Mouse (Mus musculus) MN1 (cell line): ENCODE results near the gene Fam102a.
"Not testable (repeated sequence)": the region's sequence is repeated elsewhere in the genome, so short reads cannot be mapped to it uniquely, and the experiment has no call there.

Experiments used
- DNase-seq: peaks from one replicate; pipeline ENCODE4 v3.0.0-alpha.2; 2016; ENCODE audit warnings: low spot score

The Fam102a gene

GRCm38 (mm10) chr2:32534733-32535471, at the start of gene Fam102a:
Gene Fam102a (plus strand): TSS chr2:32535332.
- DNase-seq: peak; percentile 98

- DNase-seq: no peak
Measured at GRCm38 (mm10) chr2:32485751-32486150, 49.4 kb upstream of the Fam102a start.

GRCm38 (mm10) chr2:32486155-32486554, 49.0 kb upstream of the Fam102a start:
- no peak for DNase-seq

GRCm38 (mm10) chr2:32487124-32487623, 48.0 kb upstream of the Fam102a start:
- peak; percentile 90 for DNase-seq

GRCm38 (mm10) chr2:32488679-32489078, 46.5 kb upstream of the Fam102a start:
- DNase-seq: peak; percentile 93

GRCm38 (mm10) chr2:32490730-32491129, 44.4 kb upstream of the Fam102a start:
- DNase-seq: not testable (repeated sequence)

GRCm38 (mm10) chr2:32492661-32493060, 42.5 kb upstream of the Fam102a start:
- DNase-seq: no peak

GRCm38 (mm10) chr2:32493301-32493701, 41.8 kb upstream of the Fam102a start:
- DNase-seq: no peak

GRCm38 (mm10) chr2:32494522-32494921, 40.6 kb upstream of the Fam102a start:
- DNase-seq: no peak

GRCm38 (mm10) chr2:32495185-32495726, 39.9 kb upstream of the Fam102a start:
- no peak for DNase-seq

- no peak for DNase-seq
Measured at GRCm38 (mm10) chr2:32496190-32496589, 38.9 kb upstream of the Fam102a start.

GRCm38 (mm10) chr2:32499365-32499764, 35.8 kb upstream of the Fam102a start:
- DNase-seq: no peak

GRCm38 (mm10) chr2:32500461-32500860, 34.7 kb upstream of the Fam102a start:
- DNase-seq: no peak

- DNase-seq: no peak
Measured at GRCm38 (mm10) chr2:32501754-32502324, 33.3 kb upstream of the Fam102a start.

GRCm38 (mm10) chr2:32502843-32503242, 32.3 kb upstream of the Fam102a start:
- no peak for DNase-seq

- DNase-seq: no peak
Measured at GRCm38 (mm10) chr2:32503588-32503987, 31.5 kb upstream of the Fam102a start.

- DNase-seq: no peak
Measured at GRCm38 (mm10) chr2:32505536-32505935, 29.6 kb upstream of the Fam102a start.

GRCm38 (mm10) chr2:32506673-32507668, 28.2 kb upstream of the Fam102a start:
- DNase-seq: no peak

- no peak for DNase-seq
Measured at GRCm38 (mm10) chr2:32507906-32508305, 27.2 kb upstream of the Fam102a start.

GRCm38 (mm10) chr2:32509287-32509686, 25.8 kb upstream of the Fam102a start:
- DNase-seq: no peak

- no peak for DNase-seq
Measured at GRCm38 (mm10) chr2:32509896-32510295, 25.2 kb upstream of the Fam102a start.

- DNase-seq: no peak
Measured at GRCm38 (mm10) chr2:32512592-32512991, 22.5 kb upstream of the Fam102a start.
